Mouse (Mus musculus): ENCODE data around the gene Csgalnact2. TPM values are rescaled to one million over a fixed set of nuclear protein-coding genes. Genes with fewer than 3 reads are reported as not detected.

Gene Csgalnact2
- polyA plus RNA-seq, 1 experiment, result 12.8 TPM

DNA sequence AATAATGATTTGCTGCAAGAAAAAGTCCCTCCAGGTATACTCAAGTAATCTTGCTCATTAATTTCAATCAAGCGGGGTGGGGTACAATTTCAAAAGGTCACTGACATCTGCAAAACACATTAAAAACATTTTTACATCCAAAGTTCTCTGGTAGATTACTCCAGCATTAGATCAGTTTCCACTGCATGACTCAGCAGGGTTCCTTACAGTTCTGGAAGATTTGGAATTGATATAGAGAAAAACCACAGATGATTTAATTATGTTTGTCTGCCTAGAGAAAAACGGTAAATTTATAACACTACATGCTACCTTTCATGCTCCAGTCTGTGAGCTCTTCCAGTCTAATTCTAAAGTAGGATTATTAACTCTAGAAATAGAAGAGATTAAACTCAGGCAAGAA lies 8.9 kb downstream of the Csgalnact2 start:
- no peak for TF ChIP-seq POLR2A (IDR thresholded peaks at IDR 0.05; ENCODE audit: borderline replicate concordance, control insufficient read depth, low read depth, low read length)
- no peak for TF ChIP-seq CTCF (IDR thresholded peaks at IDR 0.05; ENCODE audit: control insufficient read depth, insufficient read depth, low read length)
- 44% methylated on average over 2 of the region's 2 CpGs for WGBS
- H3K4me1 ChIP-seq (ENCODE audit: control insufficient read depth, insufficient read depth, low read length), result peaks cover 2% of the 10 kb centered on the region; the same call in 1 of the 2 replicates
- no peak overlapping the region for H3K4me3 ChIP-seq (replicated peaks; ENCODE audit: control insufficient read depth, low read depth, low read length)
- no peak overlapping the region for H3K27ac ChIP-seq (ENCODE audit: control insufficient read depth, insufficient read depth, low read depth, low read length, poor library complexity)

- 11% methylated on average over 6 of the region's 6 CpGs for WGBS
- Histone ChIP-seq H3K4me1 (ENCODE audit: control insufficient read depth, insufficient read depth, low read length) (peaks cover 2% of the 10 kb centered on the region; the same call in 1 of the 2 replicates), H3K4me3 (replicated peaks; ENCODE audit: control insufficient read depth, low read depth, low read length) (no peak overlapping the region), H3K27ac (ENCODE audit: control insufficient read depth, insufficient read depth, low read depth, low read length, poor library complexity) (no peak overlapping the region)
- TF ChIP-seq POLR2A (IDR thresholded peaks at IDR 0.05; ENCODE audit: borderline replicate concordance, control insufficient read depth, low read depth, low read length) (no peak), CTCF (IDR thresholded peaks at IDR 0.05; ENCODE audit: control insufficient read depth, insufficient read depth, low read length) (no peak)
These were observed 11.0 kb downstream of the Csgalnact2 start for GRCm38 (mm10) chr6:118127827-118128487.

DNA sequence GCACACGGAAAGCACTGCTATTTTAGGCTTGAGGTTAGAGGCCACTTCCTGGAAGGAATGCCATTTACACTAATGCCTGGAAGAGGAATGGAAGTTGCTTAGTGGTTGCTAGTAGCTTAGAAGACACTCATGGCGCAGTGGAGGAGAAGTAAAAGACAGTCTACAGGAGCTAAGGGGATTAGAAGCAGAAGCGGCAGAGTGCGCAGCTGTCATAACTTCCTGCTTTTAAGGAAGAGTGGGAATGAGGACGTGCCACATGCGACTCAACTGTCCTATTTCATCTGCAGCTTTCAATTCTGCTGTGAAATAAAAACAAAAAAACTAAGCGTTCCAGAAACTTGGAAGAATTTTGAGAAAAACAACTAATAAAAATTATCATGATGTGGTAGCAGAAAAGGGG lies 11.7 kb downstream of the Csgalnact2 start:
- no peak overlapping the region for H3K27ac ChIP-seq (ENCODE audit: control insufficient read depth, insufficient read depth, low read depth, low read length, poor library complexity)
- H3K4me1 ChIP-seq (ENCODE audit: control insufficient read depth, insufficient read depth, low read length), result peaks cover 2% of the 10 kb centered on the region; the same call in 1 of the 2 replicates
- no peak overlapping the region for H3K4me3 ChIP-seq (replicated peaks; ENCODE audit: control insufficient read depth, low read depth, low read length)
- TF ChIP-seq CTCF (IDR thresholded peaks at IDR 0.05; ENCODE audit: control insufficient read depth, insufficient read depth, low read length), result no peak
- TF ChIP-seq POLR2A (IDR thresholded peaks at IDR 0.05; ENCODE audit: borderline replicate concordance, control insufficient read depth, low read depth, low read length), result no peak
- 21% methylated on average over 7 of the region's 7 CpGs for WGBS

DNA sequence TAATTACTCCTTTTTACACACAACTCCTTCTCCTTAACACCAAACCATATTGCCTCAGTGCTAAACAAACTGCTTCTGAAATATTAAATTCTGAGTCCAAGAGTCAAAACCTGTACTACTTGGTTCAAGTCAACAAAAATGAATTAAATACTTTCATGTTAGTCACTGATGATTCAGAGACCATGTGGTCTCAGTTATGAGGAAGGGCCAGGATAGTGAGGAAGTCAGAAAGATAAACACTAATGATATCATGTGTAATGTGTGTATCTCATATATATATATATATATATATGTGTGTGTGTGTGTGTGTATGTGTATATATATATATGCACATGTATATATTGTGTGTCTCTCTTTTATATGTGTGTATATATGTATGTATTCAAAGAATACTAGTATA lies 12.4 kb downstream of the Csgalnact2 start:
- Histone ChIP-seq H3K4me3 (replicated peaks; ENCODE audit: control insufficient read depth, low read depth, low read length) (no peak overlapping the region), H3K27ac (ENCODE audit: control insufficient read depth, insufficient read depth, low read depth, low read length, poor library complexity) (no peak overlapping the region), H3K4me1 (ENCODE audit: control insufficient read depth, insufficient read depth, low read length) (no peaks in the 10 kb centered on the region; the same call in 1 of the 2 replicates)
- no peak for TF ChIP-seq CTCF (IDR thresholded peaks at IDR 0.05; ENCODE audit: control insufficient read depth, insufficient read depth, low read length)

DNA sequence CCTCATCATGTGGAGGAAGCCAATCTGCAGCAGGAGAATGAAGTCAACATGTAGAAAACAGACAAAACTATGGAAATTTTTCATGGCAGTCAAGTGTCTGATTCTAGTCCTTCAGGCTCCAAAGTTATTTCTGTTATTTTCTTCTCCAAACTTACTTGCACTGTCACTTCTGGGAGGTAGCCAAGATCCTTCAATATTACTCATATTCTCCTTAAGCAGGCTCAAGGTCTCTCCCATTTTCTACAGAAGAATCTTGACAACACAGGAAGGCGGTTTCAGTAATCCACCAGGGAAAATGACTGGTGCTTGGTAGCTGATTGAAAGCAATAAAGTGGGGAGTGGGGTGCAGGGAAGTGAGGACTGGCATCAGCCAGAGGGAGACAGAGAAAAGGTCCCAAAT lies 16.2 kb downstream of the Csgalnact2 start:
- 89% methylated on average over 1 of the region's 1 CpGs for WGBS
- H3K4me3 ChIP-seq (replicated peaks; ENCODE audit: control insufficient read depth, low read depth, low read length), result no peak overlapping the region
- H3K4me1 ChIP-seq (ENCODE audit: control insufficient read depth, insufficient read depth, low read length), result no peaks in the 10 kb centered on the region; the same call in 1 of the 2 replicates
- no peak for TF ChIP-seq CTCF (IDR thresholded peaks at IDR 0.05; ENCODE audit: control insufficient read depth, insufficient read depth, low read length)
- TF ChIP-seq POLR2A (IDR thresholded peaks at IDR 0.05; ENCODE audit: borderline replicate concordance, control insufficient read depth, low read depth, low read length), result no peak
- H3K27ac ChIP-seq (ENCODE audit: control insufficient read depth, insufficient read depth, low read depth, low read length, poor library complexity), result no peak overlapping the region

- Histone ChIP-seq H3K27ac (ENCODE audit: control insufficient read depth, insufficient read depth, low read depth, low read length, poor library complexity) (no peak overlapping the region), H3K4me3 (replicated peaks; ENCODE audit: control insufficient read depth, low read depth, low read length) (no peak overlapping the region), H3K4me1 (ENCODE audit: control insufficient read depth, insufficient read depth, low read length) (no peaks in the 10 kb centered on the region; the same call in 1 of the 2 replicates)
- 53% methylated on average over 1 of the region's 1 CpGs for WGBS
- TF ChIP-seq CTCF (IDR thresholded peaks at IDR 0.05; ENCODE audit: control insufficient read depth, insufficient read depth, low read length), result no peak
- no peak for TF ChIP-seq POLR2A (IDR thresholded peaks at IDR 0.05; ENCODE audit: borderline replicate concordance, control insufficient read depth, low read depth, low read length)
These were observed 27.1 kb downstream of the Csgalnact2 start for GRCm38 (mm10) chr6:118111810-118112209.

DNA sequence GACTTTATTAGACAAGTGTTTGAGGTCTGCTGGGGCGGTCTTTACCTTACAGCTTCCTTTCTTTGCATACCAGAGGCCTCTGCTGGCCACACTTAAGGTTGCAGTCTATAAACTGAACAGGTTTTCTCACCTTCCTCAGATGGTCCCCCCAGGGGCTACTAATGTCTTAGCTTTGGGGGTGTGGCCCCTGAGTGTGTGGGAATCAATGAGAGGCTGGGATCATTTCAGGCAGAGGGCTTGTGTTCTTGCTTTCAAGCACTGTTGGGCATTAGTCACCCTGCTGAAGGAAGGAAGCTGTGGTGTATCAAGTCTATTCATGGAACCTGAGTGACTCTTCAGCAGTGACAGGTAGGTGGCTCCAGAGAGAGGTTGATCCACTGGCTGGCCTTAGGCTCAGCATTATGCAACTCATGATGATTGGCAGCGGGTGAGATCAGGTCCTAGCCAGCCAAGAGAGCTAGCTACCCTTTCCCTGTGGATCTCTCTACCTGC lies 39.6 kb downstream of the Csgalnact2 start:
- TF ChIP-seq CTCF (IDR thresholded peaks at IDR 0.05; ENCODE audit: control insufficient read depth, insufficient read depth, low read length) (no peak), POLR2A (IDR thresholded peaks at IDR 0.05; ENCODE audit: borderline replicate concordance, control insufficient read depth, low read depth, low read length) (no peak)
- 28% methylated on average over 2 of the region's 2 CpGs for WGBS
- no peak overlapping the region for H3K27ac ChIP-seq (ENCODE audit: control insufficient read depth, insufficient read depth, low read depth, low read length, poor library complexity)
- no peaks in the 10 kb centered on the region for H3K4me1 ChIP-seq (ENCODE audit: control insufficient read depth, insufficient read depth, low read length)
- H3K4me3 ChIP-seq (replicated peaks; ENCODE audit: control insufficient read depth, low read depth, low read length), result no peak overlapping the region

- no peak for TF ChIP-seq POLR2A (IDR thresholded peaks at IDR 0.05; ENCODE audit: borderline replicate concordance, control insufficient read depth, low read depth, low read length)
- no peak for TF ChIP-seq CTCF (IDR thresholded peaks at IDR 0.05; ENCODE audit: control insufficient read depth, insufficient read depth, low read length)
- Histone ChIP-seq H3K4me3 (replicated peaks; ENCODE audit: control insufficient read depth, low read depth, low read length) (no peak overlapping the region), H3K4me1 (ENCODE audit: control insufficient read depth, insufficient read depth, low read length) (no peaks in the 10 kb centered on the region), H3K27ac (ENCODE audit: control insufficient read depth, insufficient read depth, low read depth, low read length, poor library complexity) (no peak overlapping the region)
- 83% methylated on average over 8 of the region's 8 CpGs for WGBS
These were observed 41.1 kb downstream of the Csgalnact2 start for GRCm38 (mm10) chr6:118097765-118098365.
